Mouse (Mus musculus): ENCODE results near the gene Cdc20. TPM values are rescaled to one million over a fixed set of nuclear protein-coding genes. Genes with fewer than 3 reads are reported as not detected.
A peak's percentile ranks its signal among the peaks of the same experiment; 100 is the strongest.

The Cdc20 gene
- polyA plus RNA-seq, 1 experiment from 2014 or later = 315 TPM

DNA sequence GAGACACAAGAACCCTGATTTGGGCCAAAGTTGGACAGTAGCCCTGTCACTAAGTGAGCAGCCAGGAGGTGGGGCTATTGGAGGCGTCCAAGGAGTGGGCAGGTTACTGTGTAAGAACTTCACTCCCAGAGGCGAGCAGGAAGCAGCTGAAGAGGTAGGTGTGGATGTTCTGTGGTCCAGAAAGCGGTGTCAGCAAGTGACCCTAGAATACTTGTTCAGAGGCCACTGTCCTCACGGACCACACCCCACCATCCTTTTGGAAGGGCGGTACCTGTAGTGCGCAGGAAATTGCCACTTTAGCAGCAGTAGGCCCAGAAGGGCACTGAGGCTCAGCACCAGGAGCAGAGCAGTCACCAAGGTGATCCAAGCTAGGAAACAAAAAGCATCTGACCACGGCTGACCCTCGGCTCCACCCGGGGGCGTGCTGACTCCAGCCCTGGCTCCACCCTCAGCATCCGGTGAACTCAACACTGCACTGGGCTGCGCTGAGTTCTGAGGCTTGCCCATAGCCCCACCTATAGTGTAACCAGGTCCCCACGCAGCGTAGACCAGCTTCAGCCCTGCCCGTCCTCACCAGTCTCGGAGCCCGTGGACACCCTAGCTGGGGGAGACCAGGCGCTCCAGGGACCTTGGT is 8.7 kb upstream of the Cdc20 start:
- H3K9me3 ChIP-seq (ENCODE audit: control insufficient read depth, low read length) = no peaks in the 10 kb centered on the region
- peak; percentile 74 for ATAC-seq (replicated peaks; ENCODE audit: low FRiP score)
- no peak overlapping the region for H3K27ac ChIP-seq (ENCODE audit: low read depth, low read length)
- H3K36me3 ChIP-seq (ENCODE audit: control insufficient read depth, insufficient read depth, low read length) = no peaks in the 10 kb centered on the region
- peak overlapping the region; percentile 35 for H3K4me3 ChIP-seq (ENCODE audit: low read depth, low read length)
- no peak for DNase-seq (ENCODE audit: low spot score)
- no peaks in the 10 kb centered on the region for H3K27me3 ChIP-seq (replicated peaks; ENCODE audit: control insufficient read depth, insufficient read depth, low read length)
- peak overlapping the region; percentile 62 for H3K4me2 ChIP-seq
- no peak overlapping the region for H3K9ac ChIP-seq (ENCODE audit: low read depth, low read length)
- WGBS = 36% methylated on average over 18 of the region's 18 CpGs
- H3K4me1 ChIP-seq (replicated peaks; ENCODE audit: control insufficient read depth, insufficient read depth, low read length) = no peaks in the 10 kb centered on the region

DNA sequence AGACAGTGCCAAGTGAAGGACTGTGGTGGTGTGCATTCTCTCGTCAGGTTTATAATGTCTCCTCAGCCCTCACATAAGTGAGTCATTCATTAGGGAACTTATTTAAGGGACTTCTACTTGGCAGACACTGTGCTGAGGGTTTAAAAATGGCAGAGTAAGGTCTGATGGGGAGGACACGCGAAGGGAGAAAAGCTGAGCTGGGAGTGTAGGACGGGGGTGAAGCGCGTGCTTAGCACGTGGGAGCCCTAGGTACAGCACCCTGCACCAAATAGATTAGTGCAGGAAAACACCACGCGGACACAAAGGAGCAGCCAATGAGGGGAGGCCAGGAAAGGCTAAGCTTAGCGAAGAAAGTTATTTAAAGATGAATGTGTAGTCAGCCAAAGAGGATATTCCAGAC is 7.9 kb upstream of the Cdc20 start:
- Histone ChIP-seq H3K4me1 (replicated peaks; ENCODE audit: control insufficient read depth, insufficient read depth, low read length) (no peaks in the 10 kb centered on the region), H3K27me3 (replicated peaks; ENCODE audit: control insufficient read depth, insufficient read depth, low read length) (no peaks in the 10 kb centered on the region), H3K36me3 (ENCODE audit: control insufficient read depth, insufficient read depth, low read length) (no peaks in the 10 kb centered on the region), H3K9me3 (ENCODE audit: control insufficient read depth, low read length) (no peaks in the 10 kb centered on the region), H3K4me2 (no peak overlapping the region), H3K9ac (ENCODE audit: low read depth, low read length) (no peak overlapping the region), H3K4me3 (ENCODE audit: low read depth, low read length) (no peak overlapping the region), H3K27ac (ENCODE audit: low read depth, low read length) (no peak overlapping the region)
- 86% methylated on average over 10 of the region's 10 CpGs for WGBS
- ATAC-seq (replicated peaks; ENCODE audit: low FRiP score) (no peak), DNase-seq (ENCODE audit: low spot score) (no peak)

DNA sequence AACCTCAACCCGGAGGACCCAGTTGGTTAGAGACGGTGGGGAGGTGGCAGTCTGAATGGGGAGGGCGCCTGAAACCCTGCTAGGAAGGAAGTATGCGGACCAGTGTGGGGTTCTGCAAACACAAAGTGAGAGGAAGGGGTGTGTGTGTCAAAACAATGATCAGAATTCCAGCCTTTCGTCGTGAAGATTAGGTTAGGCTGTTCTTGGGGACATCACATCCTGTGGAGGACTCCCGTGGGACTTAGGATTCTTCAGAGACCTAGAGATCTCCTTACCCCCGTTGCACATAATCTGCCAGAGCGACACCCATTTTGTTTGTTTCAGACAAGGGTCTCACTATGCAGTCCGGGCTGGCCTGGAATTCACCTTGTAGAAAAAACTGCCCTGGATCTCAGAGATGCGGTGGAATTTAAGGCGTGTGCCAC is 689 bp upstream of the Cdc20 start:
- Histone ChIP-seq H3K4me2 (peak overlapping the region; percentile 88), H3K27me3 (replicated peaks; ENCODE audit: control insufficient read depth, insufficient read depth, low read length) (no peaks in the 10 kb centered on the region), H3K36me3 (ENCODE audit: control insufficient read depth, insufficient read depth, low read length) (peaks cover 29% of the 10 kb centered on the region), H3K27ac (ENCODE audit: low read depth, low read length) (peak overlapping the region; percentile 94), H3K4me3 (ENCODE audit: low read depth, low read length) (peak overlapping the region; percentile 78), H3K9ac (ENCODE audit: low read depth, low read length) (peak overlapping the region; percentile 84), H3K4me1 (replicated peaks; ENCODE audit: control insufficient read depth, insufficient read depth, low read length) (peaks cover 30% of the 10 kb centered on the region), H3K9me3 (ENCODE audit: control insufficient read depth, low read length) (no peaks in the 10 kb centered on the region)
- peak; percentile 39; the same call in 1 of the 2 replicates for ATAC-seq (replicated peaks; ENCODE audit: low FRiP score)
- WGBS = 8% methylated on average over 12 of the region's 12 CpGs
- DNase-seq (ENCODE audit: low spot score) = no peak

DNA sequence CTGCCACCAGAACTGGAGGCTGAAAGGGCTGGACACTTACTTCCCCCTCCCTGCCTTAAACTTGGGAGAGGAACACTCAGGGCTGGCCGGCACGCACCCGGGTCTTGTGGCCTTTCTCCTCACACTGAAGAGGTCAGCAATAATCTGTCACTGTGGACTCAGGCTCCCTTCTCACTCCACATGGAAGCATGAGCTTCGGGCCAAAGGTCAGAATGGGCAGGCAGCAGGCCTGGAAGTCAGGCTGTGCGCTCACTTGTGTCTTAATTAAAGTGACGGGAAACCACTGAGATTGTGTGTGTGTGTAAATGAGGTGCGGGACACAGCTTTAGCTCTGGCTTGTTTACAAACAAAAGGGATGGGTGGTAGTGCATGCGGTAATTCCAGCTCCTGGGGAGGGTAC is 4.8 kb downstream of the Cdc20 start:
- Histone ChIP-seq H3K4me2 (no peak overlapping the region), H3K27ac (ENCODE audit: low read depth, low read length) (no peak overlapping the region), H3K4me3 (ENCODE audit: low read depth, low read length) (no peak overlapping the region), H3K4me1 (replicated peaks; ENCODE audit: control insufficient read depth, insufficient read depth, low read length) (peaks cover 47% of the 10 kb centered on the region), H3K9me3 (ENCODE audit: control insufficient read depth, low read length) (no peaks in the 10 kb centered on the region), H3K36me3 (ENCODE audit: control insufficient read depth, insufficient read depth, low read length) (peaks cover 46% of the 10 kb centered on the region), H3K9ac (ENCODE audit: low read depth, low read length) (no peak overlapping the region), H3K27me3 (replicated peaks; ENCODE audit: control insufficient read depth, insufficient read depth, low read length) (no peaks in the 10 kb centered on the region)
- 73% methylated on average over 8 of the region's 8 CpGs for WGBS
- ATAC-seq (replicated peaks; ENCODE audit: low FRiP score) (no peak), DNase-seq (ENCODE audit: low spot score) (no peak)

DNA sequence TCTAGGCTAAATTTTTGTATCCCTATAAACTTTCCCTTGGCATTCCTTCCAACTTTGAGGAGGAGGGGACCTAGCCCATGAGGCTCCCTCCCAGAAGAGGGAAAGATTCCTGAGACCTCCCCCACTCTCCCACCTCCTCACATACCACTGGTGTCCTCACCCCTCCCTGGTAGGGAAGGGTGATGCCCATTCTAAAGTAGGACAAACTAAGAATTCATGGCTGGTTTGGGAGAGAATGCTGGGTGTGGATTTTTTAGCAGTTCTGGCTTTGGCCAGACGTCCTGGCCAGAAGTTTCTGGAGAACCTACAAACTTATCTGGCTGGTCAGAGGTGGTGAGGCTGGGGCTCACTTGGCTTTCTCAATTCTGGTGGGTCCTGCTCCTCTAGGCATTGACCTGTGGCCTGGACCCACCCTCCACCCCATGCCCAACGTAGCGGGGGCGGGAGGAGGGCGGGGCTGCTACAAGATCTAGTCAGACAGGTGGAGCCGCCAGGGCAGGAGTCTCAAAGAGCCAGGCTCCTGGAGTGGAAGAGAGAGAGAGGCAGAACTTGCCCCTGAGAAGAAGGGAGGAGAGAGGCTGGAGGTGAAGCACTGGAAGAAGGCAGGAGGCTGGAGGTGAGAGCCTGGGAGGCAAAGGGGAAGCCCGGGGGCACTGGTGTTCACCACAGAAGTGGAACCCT is 7.8 kb downstream of the Cdc20 start:
- H3K27ac ChIP-seq (ENCODE audit: low read depth, low read length) = peak overlapping the region; percentile 82
- ATAC-seq (replicated peaks; ENCODE audit: low FRiP score) (no peak), DNase-seq (ENCODE audit: low spot score) (no peak)
- peak overlapping the region; percentile 76 for H3K4me2 ChIP-seq
- peak overlapping the region; percentile 90 for H3K9ac ChIP-seq (ENCODE audit: low read depth, low read length)
- peak overlapping the region; percentile 88 for H3K4me3 ChIP-seq (ENCODE audit: low read depth, low read length)
- peaks cover 31% of the 10 kb centered on the region for H3K36me3 ChIP-seq (ENCODE audit: control insufficient read depth, insufficient read depth, low read length)
- peaks cover 35% of the 10 kb centered on the region for H3K4me1 ChIP-seq (replicated peaks; ENCODE audit: control insufficient read depth, insufficient read depth, low read length)
- 37% methylated on average over 7 of the region's 7 CpGs for WGBS
- H3K9me3 ChIP-seq (ENCODE audit: control insufficient read depth, low read length) = no peaks in the 10 kb centered on the region
- H3K27me3 ChIP-seq (replicated peaks; ENCODE audit: control insufficient read depth, insufficient read depth, low read length) = no peaks in the 10 kb centered on the region

DNA sequence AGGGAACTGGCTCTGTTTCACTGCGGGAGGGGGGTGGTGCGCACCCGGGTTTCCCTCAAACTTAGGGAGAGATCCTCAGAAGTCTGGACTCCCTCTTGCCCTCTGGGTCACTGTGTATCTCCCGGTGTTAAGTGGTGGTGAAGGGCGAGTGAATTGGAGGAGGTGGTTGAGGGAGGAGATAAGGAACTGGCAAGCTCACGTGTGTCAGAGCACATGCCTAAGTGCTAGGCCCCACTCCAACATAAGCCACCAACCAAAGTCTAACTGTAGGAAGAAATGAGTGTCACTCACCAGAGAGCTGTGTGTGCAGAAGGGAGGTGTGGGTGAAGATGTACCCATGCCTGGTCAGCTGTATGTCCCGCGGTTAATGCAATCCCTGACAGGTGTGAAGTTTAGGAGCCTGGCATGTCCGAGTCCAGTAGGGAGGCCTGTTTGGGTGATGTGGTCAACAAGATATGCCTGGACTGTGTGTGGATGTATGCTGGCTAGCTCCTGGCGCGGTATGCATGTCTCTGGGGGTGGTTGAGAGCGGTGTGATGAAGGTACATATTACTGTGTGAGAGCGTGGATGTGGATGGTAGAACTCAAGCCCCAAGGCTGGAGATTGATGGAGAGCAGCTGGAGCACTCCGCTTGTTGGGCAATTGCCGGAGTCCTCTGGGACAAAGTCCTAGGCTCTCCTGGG is 8.5 kb downstream of the Cdc20 start:
- peaks cover 36% of the 10 kb centered on the region for H3K4me1 ChIP-seq (replicated peaks; ENCODE audit: control insufficient read depth, insufficient read depth, low read length)
- peak overlapping the region; percentile 82 for H3K27ac ChIP-seq (ENCODE audit: low read depth, low read length)
- no peak for DNase-seq (ENCODE audit: low spot score)
- peak; percentile 56 for ATAC-seq (replicated peaks; ENCODE audit: low FRiP score)
- no peaks in the 10 kb centered on the region for H3K27me3 ChIP-seq (replicated peaks; ENCODE audit: control insufficient read depth, insufficient read depth, low read length)
- no peaks in the 10 kb centered on the region for H3K9me3 ChIP-seq (ENCODE audit: control insufficient read depth, low read length)
- H3K9ac ChIP-seq (ENCODE audit: low read depth, low read length) = peak overlapping the region; percentile 90
- H3K4me2 ChIP-seq = peak overlapping the region; percentile 76
- H3K36me3 ChIP-seq (ENCODE audit: control insufficient read depth, insufficient read depth, low read length) = peaks cover 25% of the 10 kb centered on the region
- 28% methylated on average over 15 of the region's 15 CpGs for WGBS
- H3K4me3 ChIP-seq (ENCODE audit: low read depth, low read length) = peak overlapping the region; percentile 88

GRCm38 (mm10) chr4:118427768-118428451 is 9.2 kb downstream of the Cdc20 start, which contains the start of gene Elovl1:
Gene Elovl1, plus strand, starts transcription at chr4:118428093.
- peak; percentile 90 for ATAC-seq (replicated peaks; ENCODE audit: low FRiP score)
- peak; percentile 93 for DNase-seq (ENCODE audit: low spot score)
- under 1% methylated on average over 29 of the region's 31 CpGs for WGBS
- H3K9me3 ChIP-seq (ENCODE audit: control insufficient read depth, low read length) = no peaks in the 10 kb centered on the region
- peak within 1 kb of the TSS; percentile 82 for H3K27ac ChIP-seq (ENCODE audit: low read depth, low read length)
- H3K4me2 ChIP-seq = peak within 1 kb of the TSS; percentile 76
- peaks cover 17% of the 10 kb centered on the region for H3K36me3 ChIP-seq (ENCODE audit: control insufficient read depth, insufficient read depth, low read length)
- H3K9ac ChIP-seq (ENCODE audit: low read depth, low read length) = peak within 1 kb of the TSS; percentile 90
- H3K4me1 ChIP-seq (replicated peaks; ENCODE audit: control insufficient read depth, insufficient read depth, low read length) = peaks cover 37% of the 10 kb centered on the region
- peak within 1 kb of the TSS; percentile 88 for H3K4me3 ChIP-seq (ENCODE audit: low read depth, low read length)
- no peaks in the 10 kb centered on the region for H3K27me3 ChIP-seq (replicated peaks; ENCODE audit: control insufficient read depth, insufficient read depth, low read length)

- peak overlapping the region; percentile 88 for H3K4me3 ChIP-seq (ENCODE audit: low read depth, low read length)
- H3K27me3 ChIP-seq (replicated peaks; ENCODE audit: control insufficient read depth, insufficient read depth, low read length) = no peaks in the 10 kb centered on the region
- H3K9ac ChIP-seq (ENCODE audit: low read depth, low read length) = peak overlapping the region; percentile 90
- peaks cover 15% of the 10 kb centered on the region for H3K36me3 ChIP-seq (ENCODE audit: control insufficient read depth, insufficient read depth, low read length)
- ATAC-seq (replicated peaks; ENCODE audit: low FRiP score) (peak; percentile 8; the same call in 1 of the 2 replicates), DNase-seq (ENCODE audit: low spot score) (no peak)
- H3K4me1 ChIP-seq (replicated peaks; ENCODE audit: control insufficient read depth, insufficient read depth, low read length) = peaks cover 36% of the 10 kb centered on the region
- peak overlapping the region; percentile 76 for H3K4me2 ChIP-seq
- no peaks in the 10 kb centered on the region for H3K9me3 ChIP-seq (ENCODE audit: control insufficient read depth, low read length)
- peak overlapping the region; percentile 62; the same call in 1 of the 2 replicates for H3K27ac ChIP-seq (ENCODE audit: low read depth, low read length)
- 6% methylated on average over 5 of the region's 5 CpGs for WGBS
These were observed 9.8 kb downstream of the Cdc20 start for GRCm38 (mm10) chr4:118427415-118427767.
